Mouse (Mus musculus): ENCODE data around the gene B130006D01Rik. TPM values are rescaled to one million over a fixed set of nuclear protein-coding genes. Genes with fewer than 3 reads are reported as not detected.

The B130006D01Rik gene
- polyA plus RNA-seq, 1 experiment from 2014 or later = 2.3 TPM

DNA sequence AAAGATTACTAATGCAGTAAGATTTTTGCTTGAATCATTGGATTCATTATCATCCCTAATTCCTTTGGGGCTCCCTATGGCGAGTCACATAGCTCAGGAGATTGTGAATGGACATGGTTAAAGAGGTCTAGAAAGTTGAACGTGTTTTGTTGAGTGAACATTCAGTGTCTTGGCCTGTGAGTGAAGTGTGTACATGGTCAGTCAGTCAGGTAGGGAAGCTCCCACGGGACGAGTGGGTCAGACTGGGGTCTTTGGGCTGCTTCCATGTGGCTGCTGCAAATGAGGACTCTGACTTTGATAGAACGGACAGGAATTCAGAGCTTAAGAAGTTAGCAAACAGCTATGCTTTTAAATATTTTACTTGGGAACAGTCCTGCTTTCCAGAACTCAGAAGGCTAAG is 37.1 kb downstream of the B130006D01Rik start:
- H3K27ac ChIP-seq = no peak overlapping the region
- H3K36me3 ChIP-seq (replicated peaks) = peaks cover 33% of the 10 kb centered on the region
- no peak overlapping the region for H3K9ac ChIP-seq
- no peaks in the 10 kb centered on the region for H3K27me3 ChIP-seq
- H3K4me3 ChIP-seq (replicated peaks) = no peak overlapping the region
- WGBS = 87% methylated on average over 5 of the region's 5 CpGs
- no peaks in the 10 kb centered on the region for H3K9me3 ChIP-seq
- no peak for ATAC-seq (ENCODE audit: low FRiP score)
- no peak overlapping the region for H3K4me2 ChIP-seq
- no peaks in the 10 kb centered on the region for H3K4me1 ChIP-seq

DNA sequence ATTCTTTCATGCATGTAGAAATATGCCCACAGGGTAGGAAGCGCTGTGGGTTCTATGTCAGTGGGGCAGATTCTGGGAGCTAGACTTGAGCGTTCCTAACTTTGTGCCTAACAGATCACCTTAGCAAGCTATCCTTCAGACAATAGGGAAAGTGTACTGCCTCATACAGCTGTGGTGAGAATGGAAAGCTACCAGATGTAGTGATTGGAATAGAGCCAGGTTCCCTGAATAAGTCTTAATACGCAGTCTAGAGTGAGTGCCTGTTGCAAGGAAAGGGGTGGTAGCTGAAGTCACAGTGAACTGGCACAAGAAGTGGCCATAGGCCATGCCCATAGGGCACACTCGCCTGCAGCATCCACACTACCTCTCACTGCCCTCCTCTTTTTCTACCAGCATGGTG is 39.6 kb downstream of the B130006D01Rik start:
- no peak overlapping the region for H3K4me2 ChIP-seq
- H3K27ac ChIP-seq = no peak overlapping the region
- no peak overlapping the region for H3K9ac ChIP-seq
- H3K36me3 ChIP-seq (replicated peaks) = peaks cover 29% of the 10 kb centered on the region
- H3K27me3 ChIP-seq = no peaks in the 10 kb centered on the region
- no peak overlapping the region for H3K4me3 ChIP-seq (replicated peaks)
- no peak for ATAC-seq (ENCODE audit: low FRiP score)
- H3K9me3 ChIP-seq = no peaks in the 10 kb centered on the region
- WGBS = 97% methylated on average over 4 of the region's 4 CpGs
- H3K4me1 ChIP-seq = no peaks in the 10 kb centered on the region

DNA sequence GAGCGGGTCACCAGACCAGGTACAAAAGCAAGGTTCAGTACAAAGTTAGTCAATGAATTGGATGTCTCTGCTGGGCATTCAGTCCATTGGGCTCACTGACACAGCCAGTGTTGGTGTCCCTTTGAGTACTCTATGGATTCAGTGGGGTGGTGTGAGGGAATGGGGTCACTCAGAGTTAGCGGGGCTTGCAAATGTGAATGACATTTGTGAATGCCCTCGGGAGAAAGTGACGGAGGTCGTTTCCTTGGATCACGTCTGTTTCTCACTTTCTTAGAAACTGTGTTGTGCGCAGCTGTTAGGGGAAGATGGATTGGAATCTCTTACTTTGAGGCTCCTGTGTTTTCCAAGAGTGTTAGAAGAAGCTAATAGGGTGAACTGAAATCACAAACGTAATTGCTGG is 41.4 kb downstream of the B130006D01Rik start:
- H3K9ac ChIP-seq = no peak overlapping the region
- no peak overlapping the region for H3K4me2 ChIP-seq
- H3K4me1 ChIP-seq = no peaks in the 10 kb centered on the region
- no peaks in the 10 kb centered on the region for H3K9me3 ChIP-seq
- H3K4me3 ChIP-seq (replicated peaks) = no peak overlapping the region
- whole genome bisulfite sequencing = 63% methylated on average over 8 of the region's 8 CpGs
- no peaks in the 10 kb centered on the region for H3K27me3 ChIP-seq
- no peak overlapping the region for H3K27ac ChIP-seq
- no peak for ATAC-seq (ENCODE audit: low FRiP score)
- H3K36me3 ChIP-seq (replicated peaks) = peaks cover 27% of the 10 kb centered on the region

DNA sequence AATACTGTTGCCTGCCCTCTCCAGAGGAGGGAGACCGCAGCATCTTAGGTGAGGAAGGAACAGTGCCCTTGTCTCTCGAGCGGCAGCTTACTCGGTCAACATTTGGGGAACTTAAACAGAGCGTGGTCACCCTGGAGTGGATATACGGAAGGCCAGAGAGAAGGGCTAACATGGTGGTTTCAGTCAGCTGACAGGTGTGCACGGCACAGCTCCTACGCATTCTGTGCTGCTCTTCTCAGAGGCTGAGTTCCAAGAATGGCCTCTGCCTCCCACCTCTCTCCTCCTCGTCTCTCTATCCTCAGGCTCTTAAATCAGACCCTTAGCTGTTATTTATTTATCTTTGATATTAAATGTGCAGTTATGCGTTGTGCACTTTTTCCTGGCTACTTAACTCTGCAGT is 41.9 kb downstream of the B130006D01Rik start:
- Histone ChIP-seq H3K27ac (no peak overlapping the region; the same call in 1 of the 2 replicates), H3K36me3 (replicated peaks) (peaks cover 30% of the 10 kb centered on the region), H3K9me3 (no peaks in the 10 kb centered on the region), H3K4me2 (no peak overlapping the region), H3K27me3 (no peaks in the 10 kb centered on the region), H3K4me3 (replicated peaks) (no peak overlapping the region), H3K4me1 (no peaks in the 10 kb centered on the region), H3K9ac (no peak overlapping the region)
- ATAC-seq (ENCODE audit: low FRiP score) = no peak
- WGBS = 95% methylated on average over 10 of the region's 10 CpGs

DNA sequence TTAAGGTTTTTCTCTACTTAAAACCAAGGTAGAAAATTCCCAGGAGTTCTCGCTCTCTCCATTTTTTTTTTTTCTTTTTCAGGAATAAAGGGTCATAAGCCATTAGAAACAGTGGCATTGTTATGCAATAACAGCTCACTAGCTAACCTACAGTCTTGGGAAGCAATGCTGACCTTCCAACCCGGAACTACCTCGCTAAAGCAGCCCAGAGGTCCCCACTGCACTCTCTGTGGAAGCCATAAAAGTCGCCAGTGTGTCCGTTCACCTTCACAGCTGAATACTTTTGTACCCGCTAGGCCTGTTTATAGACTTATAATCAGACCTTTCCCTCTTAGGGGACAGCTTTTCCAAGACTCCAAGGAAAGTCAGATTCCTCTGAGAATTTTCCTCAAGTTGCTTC is 44.9 kb downstream of the B130006D01Rik start:
- no peak overlapping the region for H3K9ac ChIP-seq
- H3K4me2 ChIP-seq = no peak overlapping the region
- H3K4me1 ChIP-seq = no peaks in the 10 kb centered on the region
- H3K27me3 ChIP-seq = no peaks in the 10 kb centered on the region
- no peak for ATAC-seq (ENCODE audit: low FRiP score)
- H3K4me3 ChIP-seq (replicated peaks) = no peak overlapping the region
- H3K36me3 ChIP-seq (replicated peaks) = peaks cover 21% of the 10 kb centered on the region
- no peaks in the 10 kb centered on the region for H3K9me3 ChIP-seq
- H3K27ac ChIP-seq = no peak overlapping the region
- 91% methylated on average over 6 of the region's 6 CpGs for WGBS

DNA sequence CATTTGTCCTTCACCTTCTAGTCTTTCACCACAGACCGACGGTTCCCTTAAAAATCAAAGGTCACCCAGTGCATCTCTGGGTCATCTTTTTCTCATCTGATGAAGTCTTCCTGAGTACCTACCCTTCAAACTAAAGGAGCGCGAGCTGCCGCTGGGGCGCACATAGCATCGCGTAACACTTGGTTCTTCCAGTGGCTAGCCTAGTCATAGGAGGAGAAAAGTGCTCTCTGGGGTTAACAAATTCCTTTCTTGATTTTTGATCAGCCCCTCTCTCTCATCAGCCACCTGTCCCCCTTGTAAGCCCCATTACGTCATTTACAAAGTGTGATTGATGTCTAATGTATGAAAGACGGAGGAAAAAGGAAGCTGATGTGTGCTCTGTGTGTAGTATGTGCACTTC is 45.8 kb downstream of the B130006D01Rik start:
- no peak for ATAC-seq (ENCODE audit: low FRiP score)
- no peaks in the 10 kb centered on the region for H3K9me3 ChIP-seq
- H3K4me1 ChIP-seq = no peaks in the 10 kb centered on the region
- WGBS = 94% methylated on average over 10 of the region's 10 CpGs
- no peak overlapping the region for H3K4me2 ChIP-seq
- no peak overlapping the region for H3K4me3 ChIP-seq (replicated peaks)
- peaks cover 12% of the 10 kb centered on the region for H3K36me3 ChIP-seq (replicated peaks)
- H3K27ac ChIP-seq = no peak overlapping the region
- no peak overlapping the region for H3K9ac ChIP-seq
- no peaks in the 10 kb centered on the region for H3K27me3 ChIP-seq

DNA sequence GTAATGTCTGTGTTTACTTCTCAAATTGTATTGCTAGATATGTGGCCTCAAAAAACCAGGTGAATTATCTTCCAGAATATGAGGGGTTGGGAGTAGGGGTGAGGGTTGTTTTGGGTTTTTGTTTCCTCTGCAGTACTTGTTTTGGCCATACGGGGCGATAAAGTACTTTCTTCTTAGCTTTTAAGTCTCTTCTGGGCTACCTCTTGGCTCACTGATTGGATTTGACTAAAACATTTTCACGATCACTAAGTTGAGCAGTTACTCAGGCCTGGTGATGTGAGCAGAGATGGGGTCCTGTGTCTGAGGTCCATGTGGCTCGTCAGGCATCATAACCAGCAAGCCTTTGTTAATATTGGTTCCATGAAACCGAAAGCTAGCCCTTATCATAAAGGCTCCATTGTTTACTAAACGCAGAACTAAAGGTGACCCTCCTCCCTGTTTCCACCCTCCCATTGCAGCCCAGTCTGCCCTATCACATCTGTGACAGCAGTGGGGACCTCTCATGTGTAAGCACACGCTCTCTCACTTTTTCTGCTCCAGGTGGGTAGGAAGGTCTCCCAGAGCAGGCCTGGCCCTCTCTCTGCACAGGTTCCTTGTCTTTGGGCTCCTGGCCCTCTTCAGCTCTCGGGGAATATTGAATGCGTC is 47.5 kb downstream of the B130006D01Rik start:
- Histone ChIP-seq H3K9ac (no peak overlapping the region), H3K4me3 (replicated peaks) (no peak overlapping the region), H3K36me3 (replicated peaks) (peaks cover 6% of the 10 kb centered on the region), H3K27ac (no peak overlapping the region), H3K9me3 (no peaks in the 10 kb centered on the region), H3K4me2 (no peak overlapping the region), H3K27me3 (no peaks in the 10 kb centered on the region), H3K4me1 (no peaks in the 10 kb centered on the region)
- 58% methylated on average over 9 of the region's 9 CpGs for WGBS
- no peak for ATAC-seq (ENCODE audit: low FRiP score)

DNA sequence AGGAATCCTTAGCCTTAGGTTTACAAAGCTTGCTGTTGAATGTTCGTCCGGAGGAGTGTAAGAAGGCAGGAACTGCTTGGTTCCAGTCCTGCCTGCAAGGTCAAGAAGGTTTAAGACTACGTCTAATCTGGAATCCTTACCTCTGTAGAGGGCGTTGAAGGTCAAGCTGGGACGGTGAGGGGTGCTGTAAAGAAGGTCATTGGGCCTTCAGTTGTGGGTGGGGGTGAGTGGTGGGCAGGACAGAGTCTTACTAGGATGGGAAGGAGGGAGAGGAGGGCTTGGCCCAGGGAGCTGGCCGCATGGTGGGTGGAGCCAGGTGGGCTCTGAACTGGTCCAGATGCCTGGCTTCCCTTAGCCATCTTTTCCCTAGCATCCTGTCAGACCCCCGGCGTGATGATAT is 48.3 kb downstream of the B130006D01Rik start:
- ATAC-seq (ENCODE audit: low FRiP score) = no peak
- Histone ChIP-seq H3K9me3 (no peaks in the 10 kb centered on the region), H3K9ac (no peak overlapping the region), H3K4me2 (no peak overlapping the region), H3K27me3 (no peaks in the 10 kb centered on the region), H3K4me3 (replicated peaks) (no peak overlapping the region), H3K36me3 (replicated peaks) (peaks cover 6% of the 10 kb centered on the region), H3K4me1 (no peaks in the 10 kb centered on the region), H3K27ac (no peak overlapping the region)
- 87% methylated on average over 8 of the region's 8 CpGs for WGBS

DNA sequence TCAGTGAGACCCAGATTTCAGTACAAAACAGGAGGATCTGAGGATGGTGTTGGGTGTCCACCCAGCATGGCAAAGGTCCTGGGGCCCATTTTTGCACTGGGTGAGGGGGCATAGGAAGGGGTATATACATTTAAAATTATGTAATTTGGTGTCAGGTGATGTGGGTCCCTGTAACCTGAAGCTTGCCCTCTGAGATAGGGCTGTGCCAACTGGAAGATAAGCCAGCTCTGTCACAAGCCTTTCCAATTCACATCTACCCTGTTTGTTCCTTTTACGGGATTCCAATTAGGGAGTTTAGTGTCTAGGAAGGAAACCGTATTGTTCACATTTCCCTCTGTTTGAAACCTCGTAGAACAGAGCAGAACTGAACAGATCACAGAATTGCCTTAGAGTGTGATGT is 49.9 kb downstream of the B130006D01Rik start:
- ATAC-seq (ENCODE audit: low FRiP score) = no peak
- Histone ChIP-seq H3K36me3 (replicated peaks) (peaks cover 6% of the 10 kb centered on the region), H3K4me1 (no peaks in the 10 kb centered on the region), H3K9ac (no peak overlapping the region), H3K9me3 (no peaks in the 10 kb centered on the region), H3K27me3 (no peaks in the 10 kb centered on the region), H3K27ac (no peak overlapping the region), H3K4me3 (replicated peaks) (no peak overlapping the region), H3K4me2 (no peak overlapping the region)
- 90% methylated on average over 3 of the region's 3 CpGs for WGBS

Other genes with a start within 250 kb of the B130006D01Rik start
- gene Nxph3, start 209.0 kb upstream of the B130006D01Rik start, polyA plus RNA-seq (2016; fragmentation: Nextera tagmentation; extraction: Ambion mirVana) = 0.57 and 0.87 TPM in 2 replicates
- 10.5 and 10.9 TPM in 2 replicates for gene Ngfr, start 135.9 kb upstream of the B130006D01Rik start, polyA plus RNA-seq (2016; fragmentation: Nextera tagmentation; extraction: Ambion mirVana)
- gene Phb, start 56.6 kb upstream of the B130006D01Rik start, polyA plus RNA-seq (2016; fragmentation: Nextera tagmentation; extraction: Ambion mirVana) = 169 and 182 TPM in 2 replicates
- 27.6 and 30.0 TPM in 2 replicates for gene Zfp652, start 10.9 kb upstream of the B130006D01Rik start, polyA plus RNA-seq (2016; fragmentation: Nextera tagmentation; extraction: Ambion mirVana)
- not detected in 2 replicates for gene Phospho1, start 100.9 kb downstream of the B130006D01Rik start, polyA plus RNA-seq (2016; fragmentation: Nextera tagmentation; extraction: Ambion mirVana)
- gene Gngt2, start 113.6 kb downstream of the B130006D01Rik start, polyA plus RNA-seq (2016; fragmentation: Nextera tagmentation; extraction: Ambion mirVana) = 3.2 and 3.7 TPM in 2 replicates
- 2.4 TPM in 2 replicates for gene Abi3, start 118.9 kb downstream of the B130006D01Rik start, polyA plus RNA-seq (2016; fragmentation: Nextera tagmentation; extraction: Ambion mirVana)
- gene B4galnt2, start 191.3 kb downstream of the B130006D01Rik start, polyA plus RNA-seq (2016; fragmentation: Nextera tagmentation; extraction: Ambion mirVana) = not detected in 2 replicates

All from forebrain, embryonic 12.5 days (tissue).